Mouse (Mus musculus) heart, postnatal 4 days (tissue): ENCODE results near the gene Calm2. TPM values are rescaled to one million over a fixed set of nuclear protein-coding genes. Genes with fewer than 3 reads are reported as not detected.

Source experiments
- DNase-seq: peaks from one replicate; pipeline ENCODE4 v3.0.0; 2021
- total RNA-seq, 2 experiments: library from RNA; stranded (reverse); gene quantifications; 2 replicates each; pipeline ENCODE4 v1.2.3; 2021

Gene Calm2
- total RNA-seq, 2 experiments from 2014 or later, result 289 to 299 TPM

GRCm38 (mm10) chr17:87458911-87459749 lies 12.4 kb upstream of the Calm2 start:
- peak; percentile 52 for DNase-seq

GRCm38 (mm10) chr17:87457961-87458360 lies 11.2 kb upstream of the Calm2 start:
- DNase-seq, result no peak

GRCm38 (mm10) chr17:87454121-87454520 lies 7.4 kb upstream of the Calm2 start:
- no peak for DNase-seq

GRCm38 (mm10) chr17:87453336-87453735 lies 6.6 kb upstream of the Calm2 start:
- DNase-seq, result no peak

GRCm38 (mm10) chr17:87448881-87449280 lies 2.1 kb upstream of the Calm2 start:
- no peak for DNase-seq

GRCm38 (mm10) chr17:87448339-87448738 lies 1.6 kb upstream of the Calm2 start:
- DNase-seq, result no peak

- DNase-seq, result no peak
Measured at GRCm38 (mm10) chr17:87447612-87448200, 971 bp upstream of the Calm2 start.

GRCm38 (mm10) chr17:87445917-87446766 lies 593 bp downstream of the Calm2 start:
- DNase-seq, result peak; percentile 77

GRCm38 (mm10) chr17:87445337-87445916 lies 1.3 kb downstream of the Calm2 start:
- no peak for DNase-seq

- no peak for DNase-seq
Measured at GRCm38 (mm10) chr17:87444763-87445162, 2.0 kb downstream of the Calm2 start.

- DNase-seq, result no peak
Measured at GRCm38 (mm10) chr17:87441537-87441936, 5.2 kb downstream of the Calm2 start.

- no peak for DNase-seq
Measured at GRCm38 (mm10) chr17:87439441-87439840, 7.3 kb downstream of the Calm2 start.

- DNase-seq, result no peak
Measured at GRCm38 (mm10) chr17:87433929-87434328, 12.8 kb downstream of the Calm2 start.

- DNase-seq, result no peak
Measured at GRCm38 (mm10) chr17:87432743-87433142, 14.0 kb downstream of the Calm2 start.

GRCm38 (mm10) chr17:87432314-87432713 lies 14.4 kb downstream of the Calm2 start:
- DNase-seq, result no peak

- no peak for DNase-seq
Measured at GRCm38 (mm10) chr17:87429431-87429830, 17.3 kb downstream of the Calm2 start.

GRCm38 (mm10) chr17:87427511-87427910 lies 19.2 kb downstream of the Calm2 start, which contains the start of gene Stpg4:
Gene Stpg4, minus strand, starts transcription at chr17:87427741.
- no peak for DNase-seq

GRCm38 (mm10) chr17:87418082-87418481 lies 28.7 kb downstream of the Calm2 start:
- DNase-seq, result no peak

- DNase-seq, result no peak
Measured at GRCm38 (mm10) chr17:87406646-87407045, 40.1 kb downstream of the Calm2 start.

GRCm38 (mm10) chr17:87405576-87405975 lies 41.2 kb downstream of the Calm2 start:
- DNase-seq, result no peak

- no peak for DNase-seq
Measured at GRCm38 (mm10) chr17:87403462-87403861, 43.3 kb downstream of the Calm2 start.

- DNase-seq, result no peak
Measured at GRCm38 (mm10) chr17:87402444-87402843, 44.3 kb downstream of the Calm2 start.

- no peak for DNase-seq
Measured at GRCm38 (mm10) chr17:87397088-87397487, 49.6 kb downstream of the Calm2 start.
